Mouse (Mus musculus) lung, postnatal 0 days (tissue): ENCODE results near the gene S100a16.

Experiments used
- CTCF ChIP-seq: IDR thresholded peaks from 2 replicates; pipeline ENCODE4 v1.5.1; 2016; ENCODE audit warnings: antibody characterized with exemption, mild to moderate bottlenecking
- EP300 ChIP-seq: IDR thresholded peaks from 2 replicates; pipeline ENCODE4 v1.6.1; 2016; ENCODE audit warnings: antibody characterized with exemption, mild to moderate bottlenecking, control low read depth

DNA sequence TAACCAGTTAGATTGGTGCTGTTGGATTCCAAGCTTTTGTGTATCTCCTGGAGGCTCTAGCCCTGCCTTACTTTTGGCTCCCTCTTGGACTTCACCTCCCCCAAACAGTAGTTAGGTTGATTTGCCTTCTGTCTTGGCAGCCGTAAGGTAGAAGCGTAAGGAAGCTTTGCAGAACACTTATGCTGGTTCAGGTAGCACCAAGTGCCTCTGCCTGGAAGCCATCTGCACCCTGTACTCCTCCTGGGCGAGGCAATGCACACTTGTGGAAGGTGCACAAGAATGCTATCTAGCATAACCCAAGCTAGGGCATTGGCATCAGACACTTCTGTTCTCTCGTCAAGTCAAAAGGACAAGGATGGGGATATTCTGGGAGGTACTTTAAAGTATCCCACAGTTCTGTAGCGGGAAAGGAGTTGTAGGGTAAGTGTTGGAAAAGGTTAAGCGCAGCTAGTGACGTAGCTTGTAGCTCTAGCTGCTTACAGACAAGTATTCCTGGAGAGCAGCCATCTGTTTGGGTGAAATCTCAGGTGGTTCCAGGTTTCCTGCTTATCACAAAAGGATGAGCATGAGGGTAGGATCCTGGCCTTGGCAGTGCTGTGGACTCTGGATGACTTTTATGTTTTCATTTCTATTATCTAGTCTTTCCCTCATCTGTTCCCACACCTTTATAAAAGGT is 41.1 kb upstream of the S100a16 start:
- TF ChIP-seq CTCF = no peak
- no peak for TF ChIP-seq EP300
